Mouse (Mus musculus): ENCODE measurements around the gene Kcnq5.

DNA sequence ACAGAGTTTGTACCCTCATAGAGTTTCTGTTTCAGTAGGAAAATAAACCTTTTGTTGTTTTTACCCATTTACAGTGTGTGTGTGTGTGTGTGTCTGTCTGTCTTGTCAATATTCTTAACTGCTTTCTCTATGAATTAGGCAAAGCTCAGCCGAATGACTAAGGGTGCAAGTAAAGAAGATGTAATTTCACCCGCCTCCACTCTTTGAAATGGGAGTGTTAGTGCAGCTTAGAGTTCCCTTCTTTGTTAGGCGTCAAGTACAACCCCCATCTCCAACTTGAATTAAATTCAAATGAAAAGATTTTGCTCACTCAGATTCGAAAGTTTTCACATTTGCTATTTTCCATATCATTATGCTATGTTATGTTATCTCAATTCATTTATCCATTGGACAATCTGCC, 361.1 kb downstream of the Kcnq5 start:
- TF ChIP-seq CTCF (IDR thresholded peaks at IDR 0.05 in 2 of 3, conservative IDR thresholded peaks at IDR 0.05 in 1 of 3; ENCODE audit: control insufficient read depth in 1 of 3, insufficient read depth in 1 of 3, low read depth in 2 of 3, low read length in 3 of 3, poor library complexity in 1 of 3, severe bottlenecking in 1 of 3) (no peak), TCF12 (IDR thresholded peaks at IDR 0.05; ENCODE audit: low read depth, low read length) (no peak), ZNF384 (IDR thresholded peaks at IDR 0.05; ENCODE audit: low read depth, low read length) (no peak), ETS1 (IDR thresholded peaks at IDR 0.05; ENCODE audit: low read depth, low read length) (no peak), POLR2A (IDR thresholded peaks at IDR 0.05; ENCODE audit: control insufficient read depth in 1 of 2, insufficient read depth in 1 of 2, low read depth in 1 of 2, low read length in 2 of 2, poor library complexity in 1 of 2) (no peak), MAX (IDR thresholded peaks at IDR 0.05; ENCODE audit: low read length) (no peak), MYC (IDR thresholded peaks at IDR 0.05; ENCODE audit: low read depth, low read length) (no peak), ZC3H11A (IDR thresholded peaks at IDR 0.05; ENCODE audit: low read depth, low read length) (no peak), E2F4 (IDR thresholded peaks at IDR 0.05; ENCODE audit: borderline replicate concordance, low read depth, low read length) (no peak), EP300 (IDR thresholded peaks at IDR 0.05; ENCODE audit: low read depth in 1 of 2, low read length in 2 of 2) (no peak), USF1 (IDR thresholded peaks at IDR 0.05; ENCODE audit: low read depth, low read length) (no peak), MAFK (IDR thresholded peaks at IDR 0.05; ENCODE audit: borderline replicate concordance, low read depth, low read length) (no peak), UBTF (IDR thresholded peaks at IDR 0.05; ENCODE audit: borderline replicate concordance, insufficient read depth, low read depth, low read length) (no peak), ELF1 (IDR thresholded peaks at IDR 0.05; ENCODE audit: low read depth, low read length) (no peak)
